Mouse (Mus musculus) forebrain, embryonic 14.5 days (tissue): Measurements from ENCODE around the gene D630045J12Rik. TPM values are rescaled to one million over a fixed set of nuclear protein-coding genes. Genes with fewer than 3 reads are reported as not detected.
A peak's percentile ranks its signal among the peaks of the same experiment; 100 is the strongest.

ENCODE experiments used
- ATAC-seq: fragments of 200-750 bp; cut with Nextera tagmentation; 2 replicates; pipeline ENCODE4 v1.8.0; 2017; ENCODE audit warnings: mild to moderate bottlenecking, moderate library complexity
- DNase-seq: peaks from one replicate; pipeline ENCODE4 v3.0.0-alpha.2; 2015; ENCODE audit warnings: low spot score
- H3K27ac ChIP-seq: fragments of 300-500 bp; sonication (generic); 2 replicates; pipeline ENCODE4 v1.5.1; 2014; ENCODE audit warnings: low read depth, mild to moderate bottlenecking, control low read depth, low read length, moderate library complexity
- H3K27me3 ChIP-seq: fragments of 300-500 bp; sonication (generic); replicated peaks from 2 replicates; pipeline ENCODE4 v1.6.1; 2014; ENCODE audit warnings: low read length, control low read depth, mixed read lengths; ENCODE audit not compliant: control insufficient read depth, insufficient read depth
- H3K36me3 ChIP-seq: fragments of 300-500 bp; sonication (generic); 2 replicates; pipeline ENCODE4 v1.6.1; 2014; ENCODE audit warnings: low read length, control low read depth; ENCODE audit not compliant: control insufficient read depth, insufficient read depth
- H3K4me1 ChIP-seq: fragments of 300-500 bp; sonication (generic); 2 replicates; pipeline ENCODE4 v1.6.1; 2014; ENCODE audit warnings: antibody characterized with exemption, low read length, control low read depth; ENCODE audit not compliant: control insufficient read depth, insufficient read depth
- H3K4me2 ChIP-seq: fragments of 300-500 bp; sonication (generic); 2 replicates; pipeline ENCODE4 v1.6.1; 2014; ENCODE audit warnings: mild to moderate bottlenecking, control low read depth, low read length
- H3K4me3 ChIP-seq: fragments of 300-500 bp; sonication (generic); 2 replicates; pipeline ENCODE4 v1.5.1; 2014; ENCODE audit warnings: low read depth, low read length, control low read depth
- H3K9ac ChIP-seq: fragments of 300-500 bp; sonication (generic); 2 replicates; pipeline ENCODE4 v1.6.1; 2014; ENCODE audit warnings: mild to moderate bottlenecking, low read length, control low read depth, moderate library complexity
- H3K9me3 ChIP-seq: fragments of 300-500 bp; sonication (generic); replicated peaks from 2 replicates; pipeline ENCODE4 v1.6.1; 2016; ENCODE audit warnings: low read length, control low read depth, mixed read lengths; ENCODE audit not compliant: control insufficient read depth
- WGBS: fragments of 180-500 bp; shearing (Covaris S2); extraction: QIAGEN DNeasy Blood & Tissue Kit; methylation state at CpG from one replicate; pipeline ENCODE4 v1.1.7; 2014; 5-methylcytosine and 5-hydroxymethylcytosine counted together
- polyA plus RNA-seq: library from polyadenylated mRNA; unstranded; fragments of >200 nt; fragmentation: Nextera tagmentation; extraction: Ambion mirVana; gene quantifications from 2 replicates; pipeline ENCODE4 v1.2.1, GENCODE M21; 2014

D630045J12Rik gene
- polyA plus RNA-seq, 1 experiment from 2014 or later = 10.9 TPM

- H3K4me3 ChIP-seq = no peak overlapping the region
- WGBS = 97% methylated on average over 3 of the region's 3 CpGs
- no peak overlapping the region for H3K9ac ChIP-seq
- H3K27me3 ChIP-seq = no peaks in the 10 kb centered on the region
- ATAC-seq (no peak), DNase-seq (no peak)
- H3K4me2 ChIP-seq = no peak overlapping the region
- peaks cover 3% of the 10 kb centered on the region; the same call in 1 of the 2 replicates for H3K4me1 ChIP-seq
- no peaks in the 10 kb centered on the region for H3K36me3 ChIP-seq
- no peaks in the 10 kb centered on the region for H3K9me3 ChIP-seq
- H3K27ac ChIP-seq = no peak overlapping the region
Measured at GRCm38 (mm10) chr6:38233803-38234202, 20.0 kb downstream of the D630045J12Rik start.

GRCm38 (mm10) chr6:38232917-38233316, 20.9 kb downstream of the D630045J12Rik start:
- no peaks in the 10 kb centered on the region for H3K36me3 ChIP-seq
- WGBS = 68% methylated on average over 3 of the region's 3 CpGs
- DNase-seq = no peak
- H3K4me3 ChIP-seq = no peak overlapping the region
- H3K9ac ChIP-seq = no peak overlapping the region
- H3K27ac ChIP-seq = no peak overlapping the region
- H3K27me3 ChIP-seq = no peaks in the 10 kb centered on the region
- peaks cover 3% of the 10 kb centered on the region; the same call in 1 of the 2 replicates for H3K4me1 ChIP-seq
- no peaks in the 10 kb centered on the region for H3K9me3 ChIP-seq
- no peak for ATAC-seq
- no peak overlapping the region for H3K4me2 ChIP-seq

GRCm38 (mm10) chr6:38231994-38232393, 21.8 kb downstream of the D630045J12Rik start:
- no peaks in the 10 kb centered on the region for H3K9me3 ChIP-seq
- no peaks in the 10 kb centered on the region for H3K27me3 ChIP-seq
- H3K4me3 ChIP-seq = no peak overlapping the region
- no peak overlapping the region for H3K9ac ChIP-seq
- 72% methylated on average over 4 of the region's 4 CpGs for WGBS
- H3K4me1 ChIP-seq = peaks cover 3% of the 10 kb centered on the region; the same call in 1 of the 2 replicates
- no peaks in the 10 kb centered on the region for H3K36me3 ChIP-seq
- no peak overlapping the region for H3K4me2 ChIP-seq
- no peak for DNase-seq
- ATAC-seq = no peak
- no peak overlapping the region for H3K27ac ChIP-seq

- WGBS = 35% methylated on average over 1 of the region's 1 CpGs
- DNase-seq = peak; percentile 57
- H3K4me1 ChIP-seq = peaks cover 4% of the 10 kb centered on the region; the same call in 1 of the 2 replicates
- H3K27ac ChIP-seq = no peak overlapping the region
- no peaks in the 10 kb centered on the region for H3K9me3 ChIP-seq
- H3K4me3 ChIP-seq = no peak overlapping the region
- no peaks in the 10 kb centered on the region for H3K36me3 ChIP-seq
- no peak overlapping the region for H3K4me2 ChIP-seq
- no peaks in the 10 kb centered on the region for H3K27me3 ChIP-seq
- no peak overlapping the region for H3K9ac ChIP-seq
- peak; percentile 46; the same call in 1 of the 2 replicates for ATAC-seq
Measured at GRCm38 (mm10) chr6:38224079-38224478, 29.7 kb downstream of the D630045J12Rik start.

- Histone ChIP-seq H3K9me3 (no peaks in the 10 kb centered on the region), H3K36me3 (no peaks in the 10 kb centered on the region), H3K4me2 (no peak overlapping the region), H3K4me3 (no peak overlapping the region), H3K4me1 (no peaks in the 10 kb centered on the region; the same call in 1 of the 2 replicates), H3K27ac (no peak overlapping the region), H3K27me3 (no peaks in the 10 kb centered on the region), H3K9ac (no peak overlapping the region)
- ATAC-seq = no peak; the same call in 1 of the 2 replicates
- 79% methylated on average over 2 of the region's 2 CpGs for WGBS
- DNase-seq = no peak
Measured at GRCm38 (mm10) chr6:38219261-38219660, 34.5 kb downstream of the D630045J12Rik start.

- WGBS = 39% methylated on average over 14 of the region's 14 CpGs
- Histone ChIP-seq H3K36me3 (no peaks in the 10 kb centered on the region), H3K27me3 (no peaks in the 10 kb centered on the region), H3K4me1 (no peaks in the 10 kb centered on the region), H3K4me3 (no peak overlapping the region), H3K4me2 (no peak overlapping the region), H3K9me3 (peaks cover 7% of the 10 kb centered on the region; the same call in 1 of the 2 replicates), H3K27ac (peak overlapping the region; percentile 30; the same call in 1 of the 2 replicates), H3K9ac (no peak overlapping the region)
- peak; percentile 37 for DNase-seq
- ATAC-seq = peak; percentile 76
Measured at GRCm38 (mm10) chr6:38215448-38216110, 38.2 kb downstream of the D630045J12Rik start.

- Histone ChIP-seq H3K36me3 (no peaks in the 10 kb centered on the region), H3K27me3 (no peaks in the 10 kb centered on the region), H3K4me1 (peaks cover 18% of the 10 kb centered on the region), H3K9ac (0 out of 2 replicates have a peak overlapping the region, but pooled peaks have one; percentile 37), H3K4me3 (no peak overlapping the region), H3K4me2 (no peak overlapping the region), H3K9me3 (peaks cover under 1% of the 10 kb centered on the region; the same call in 1 of the 2 replicates), H3K27ac (peak overlapping the region; percentile 14; the same call in 1 of the 2 replicates)
- ATAC-seq (no peak), DNase-seq (no peak)
- WGBS = 45% methylated on average over 2 of the region's 2 CpGs
Measured at GRCm38 (mm10) chr6:38207621-38208020, 46.2 kb downstream of the D630045J12Rik start.

GRCm38 (mm10) chr6:38206941-38207531, 46.8 kb downstream of the D630045J12Rik start:
- Histone ChIP-seq H3K27ac (peak overlapping the region; percentile 14; the same call in 1 of the 2 replicates), H3K4me2 (no peak overlapping the region), H3K9me3 (no peaks in the 10 kb centered on the region), H3K27me3 (no peaks in the 10 kb centered on the region), H3K9ac (peak overlapping the region; percentile 37; the same call in 1 of the 2 replicates), H3K4me1 (peaks cover 18% of the 10 kb centered on the region), H3K4me3 (no peak overlapping the region), H3K36me3 (no peaks in the 10 kb centered on the region)
- 2% methylated on average over 8 of the region's 8 CpGs for WGBS
- ATAC-seq = peak; percentile 48; the same call in 1 of the 2 replicates
- DNase-seq = peak; percentile 42

- WGBS = 84% methylated on average over 6 of the region's 6 CpGs
- Histone ChIP-seq H3K4me2 (no peak overlapping the region), H3K27ac (no peak overlapping the region), H3K4me1 (peaks cover 18% of the 10 kb centered on the region), H3K9ac (no peak overlapping the region), H3K4me3 (no peak overlapping the region), H3K27me3 (no peaks in the 10 kb centered on the region), H3K9me3 (no peaks in the 10 kb centered on the region), H3K36me3 (no peaks in the 10 kb centered on the region)
- DNase-seq (no peak), ATAC-seq (no peak)
Measured at GRCm38 (mm10) chr6:38205375-38205774, 48.4 kb downstream of the D630045J12Rik start.
